Mouse (Mus musculus) C2C12 (cell line): ENCODE data around the gene Obsl1.

Source experiments
- CEBPB ChIP-seq: IDR thresholded peaks from one replicate; pipeline ENCODE4 v1.6.1; 2011; ENCODE audit warnings: low read depth, mild to moderate bottlenecking, control low read depth, moderate library complexity
- CTCF ChIP-seq: IDR thresholded peaks from one replicate; pipeline ENCODE4 v1.5.1; 2011; ENCODE audit not compliant: control insufficient read depth, insufficient read depth, insufficient read length
- MAX ChIP-seq: IDR thresholded peaks from one replicate; pipeline ENCODE4 v1.6.1; 2011; ENCODE audit warnings: mild to moderate bottlenecking, control low read depth
- MYOD1 ChIP-seq: IDR thresholded peaks from one replicate; pipeline ENCODE4 v1.6.1; 2011; ENCODE audit warnings: low read depth; ENCODE audit not compliant: control insufficient read depth, insufficient read length
- MYOG ChIP-seq: IDR thresholded peaks from one replicate; pipeline ENCODE4 v1.6.1; 2011; ENCODE audit not compliant: control insufficient read depth, insufficient read length; ENCODE audit errors: extremely low read depth
- USF1 ChIP-seq: IDR thresholded peaks from one replicate; pipeline ENCODE4 v1.6.1; 2011; ENCODE audit warnings: low read depth, mild to moderate bottlenecking, control low read depth, moderate library complexity

- TF ChIP-seq MAX (no peak), CTCF (no peak), MYOG (no peak), USF1 (no peak), CEBPB (no peak), MYOD1 (no peak)
These were observed at the start of gene Obsl1 for GRCm38 (mm10) chr1:75505956-75506831.
